Mouse (Mus musculus) heart, postnatal 0 days (tissue): ENCODE data around the gene Nek5.

Experiments used
- CTCF ChIP-seq: IDR thresholded peaks from 2 replicates; pipeline ENCODE4 v1.5.1; 2016; ENCODE audit warnings: antibody characterized with exemption, control low read depth, low read depth
- EP300 ChIP-seq: IDR thresholded peaks from 2 replicates; pipeline ENCODE4 v1.6.1; 2016; ENCODE audit warnings: antibody characterized with exemption, low read depth

- TF ChIP-seq CTCF (no peak), EP300 (no peak)
These were observed 17.8 kb downstream of the Nek5 start for GRCm38 (mm10) chr8:22107020-22107419.
